Mouse (Mus musculus) lung, postnatal 0 days (tissue): ENCODE results near the gene Tnfsf9. TPM values are rescaled to one million over a fixed set of nuclear protein-coding genes. Genes with fewer than 3 reads are reported as not detected.

ENCODE experiments used
- ATAC-seq: fragments of 200-750 bp; cut with Nextera tagmentation; 2 replicates; pipeline ENCODE4 v1.8.0; 2017; ENCODE audit warnings: moderate library complexity
- DNase-seq: peaks from one replicate; pipeline ENCODE4 v3.0.0-alpha.2; 2016; ENCODE audit warnings: low spot score
- H3K27ac ChIP-seq: fragments of 300-500 bp; sonication (generic); 2 replicates; pipeline ENCODE4 v1.5.1; 2014; ENCODE audit warnings: antibody characterized with exemption, mild to moderate bottlenecking, low read length, mixed read lengths
- H3K27me3 ChIP-seq: fragments of 300-500 bp; sonication (generic); replicated peaks from 2 replicates; pipeline ENCODE4 v1.6.1; 2014; ENCODE audit warnings: low read length, mixed read lengths; ENCODE audit not compliant: insufficient read depth
- H3K36me3 ChIP-seq: fragments of 300-500 bp; sonication (generic); 2 replicates; pipeline ENCODE4 v1.6.1; 2014; ENCODE audit warnings: low read length, mixed read lengths; ENCODE audit not compliant: insufficient read depth
- H3K4me1 ChIP-seq: fragments of 300-500 bp; sonication (generic); 2 replicates; pipeline ENCODE4 v1.6.1; 2014; ENCODE audit warnings: antibody characterized with exemption, low read depth, low read length, mixed read lengths; ENCODE audit not compliant: insufficient read depth
- H3K4me2 ChIP-seq: fragments of 300-500 bp; sonication (generic); replicated peaks from 2 replicates; pipeline ENCODE4 v1.6.1; 2014; ENCODE audit warnings: low read depth, mild to moderate bottlenecking, low read length, moderate library complexity, mixed read lengths
- H3K4me3 ChIP-seq: fragments of 300-500 bp; sonication (generic); 2 replicates; pipeline ENCODE4 v1.5.1; 2014; ENCODE audit warnings: low read depth, low read length
- H3K9ac ChIP-seq: fragments of 300-500 bp; sonication (generic); replicated peaks from 2 replicates; pipeline ENCODE4 v1.6.1; 2014; ENCODE audit warnings: low read depth, mild to moderate bottlenecking
- H3K9me3 ChIP-seq: fragments of 300-500 bp; sonication (generic); 2 replicates; pipeline ENCODE4 v1.6.1; 2016; ENCODE audit warnings: low read length, mixed read lengths
- CTCF ChIP-seq: IDR thresholded peaks from 2 replicates; pipeline ENCODE4 v1.5.1; 2016; ENCODE audit warnings: antibody characterized with exemption, mild to moderate bottlenecking
- EP300 ChIP-seq: IDR thresholded peaks from 2 replicates; pipeline ENCODE4 v1.6.1; 2016; ENCODE audit warnings: antibody characterized with exemption, mild to moderate bottlenecking, control low read depth
- WGBS: fragments of 180-500 bp; shearing (Covaris S2); extraction: QIAGEN DNeasy Blood & Tissue Kit; methylation state at CpG from one replicate; pipeline ENCODE4 v1.1.7; 2014; 5-methylcytosine and 5-hydroxymethylcytosine counted together
- polyA plus RNA-seq: library from polyadenylated mRNA; unstranded; fragments of >200 nt; fragmentation: Nextera tagmentation; extraction: Ambion mirVana; gene quantifications from 2 replicates; pipeline ENCODE4 v1.2.1, GENCODE M21; 2015

The Tnfsf9 gene
- polyA plus RNA-seq, 1 experiment from 2014 or later = 3.0 TPM

GRCm38 (mm10) chr17:57070699-57071098 is 34.4 kb upstream of the Tnfsf9 start:
- WGBS = 7% methylated on average over 11 of the region's 11 CpGs
- DNase-seq = peak; percentile 81
- no peaks in the 10 kb centered on the region for H3K36me3 ChIP-seq
- peak; percentile 83 for ATAC-seq
- no peak overlapping the region for H3K27ac ChIP-seq
- TF ChIP-seq EP300 (no peak), CTCF (no peak)
- H3K4me2 ChIP-seq = no peak overlapping the region
- no peak overlapping the region for H3K4me3 ChIP-seq
- H3K9me3 ChIP-seq = no peaks in the 10 kb centered on the region
- H3K4me1 ChIP-seq = no peaks in the 10 kb centered on the region
- H3K27me3 ChIP-seq = no peaks in the 10 kb centered on the region
- no peak overlapping the region for H3K9ac ChIP-seq

GRCm38 (mm10) chr17:57076916-57077315 is 28.2 kb upstream of the Tnfsf9 start:
- TF ChIP-seq CTCF (no peak), EP300 (no peak)
- DNase-seq = no peak
- no peak for ATAC-seq
- Histone ChIP-seq H3K27ac (no peak overlapping the region), H3K9me3 (no peaks in the 10 kb centered on the region), H3K9ac (no peak overlapping the region), H3K27me3 (no peaks in the 10 kb centered on the region), H3K36me3 (no peaks in the 10 kb centered on the region), H3K4me2 (no peak overlapping the region), H3K4me3 (no peak overlapping the region), H3K4me1 (no peaks in the 10 kb centered on the region)
- 43% methylated on average over 3 of the region's 3 CpGs for WGBS

- no peak within 1 kb of the TSS for H3K4me2 ChIP-seq
- no peaks in the 10 kb centered on the region for H3K36me3 ChIP-seq
- TF ChIP-seq EP300 = no peak
- no peak for TF ChIP-seq CTCF
- peak; percentile 29 for DNase-seq
- H3K27me3 ChIP-seq = no peaks in the 10 kb centered on the region
- no peak within 1 kb of the TSS for H3K9ac ChIP-seq
- no peaks in the 10 kb centered on the region for H3K9me3 ChIP-seq
- no peak within 1 kb of the TSS for H3K4me3 ChIP-seq
- no peak within 1 kb of the TSS for H3K27ac ChIP-seq
- 39% methylated on average over 6 of the region's 6 CpGs for WGBS
- no peaks in the 10 kb centered on the region for H3K4me1 ChIP-seq
- ATAC-seq = peak; percentile 63
Measured at GRCm38 (mm10) chr17:57078336-57078735, 26.8 kb upstream of the Tnfsf9 start, which contains the start of gene Dennd1c. Gene Dennd1c (minus strand): TSS chr17:57078514.

- 67% methylated on average over 3 of the region's 3 CpGs for WGBS
- TF ChIP-seq EP300 = no peak
- no peak for TF ChIP-seq CTCF
Measured at GRCm38 (mm10) chr17:57079919-57080318, 25.2 kb upstream of the Tnfsf9 start.

GRCm38 (mm10) chr17:57081234-57081842 is 23.8 kb upstream of the Tnfsf9 start:
- H3K27me3 ChIP-seq = no peaks in the 10 kb centered on the region
- no peak overlapping the region for H3K4me2 ChIP-seq
- no peaks in the 10 kb centered on the region for H3K36me3 ChIP-seq
- H3K4me1 ChIP-seq = no peaks in the 10 kb centered on the region
- no peak overlapping the region for H3K27ac ChIP-seq
- WGBS = 93% methylated on average over 31 of the region's 31 CpGs
- DNase-seq (no peak), ATAC-seq (no peak)
- H3K9ac ChIP-seq = no peak overlapping the region
- TF ChIP-seq CTCF (no peak), EP300 (no peak)
- H3K9me3 ChIP-seq = no peaks in the 10 kb centered on the region
- H3K4me3 ChIP-seq = no peak overlapping the region

More at GRCm38 (mm10) chr17:57079919-57080318, 25.2 kb upstream of the Tnfsf9 start:
- Histone ChIP-seq H3K27ac (no peak overlapping the region), H3K4me1 (no peaks in the 10 kb centered on the region), H3K9me3 (no peaks in the 10 kb centered on the region), H3K4me2 (no peak overlapping the region), H3K27me3 (no peaks in the 10 kb centered on the region), H3K36me3 (no peaks in the 10 kb centered on the region), H3K9ac (no peak overlapping the region), H3K4me3 (no peak overlapping the region)
- DNase-seq (no peak), ATAC-seq (no peak)

GRCm38 (mm10) chr17:57082481-57082880 is 22.6 kb upstream of the Tnfsf9 start:
- Histone ChIP-seq H3K27me3 (no peaks in the 10 kb centered on the region), H3K9me3 (no peaks in the 10 kb centered on the region), H3K4me2 (no peak overlapping the region), H3K27ac (no peak overlapping the region), H3K4me3 (no peak overlapping the region), H3K4me1 (peaks cover 6% of the 10 kb centered on the region; the same call in 1 of the 2 replicates), H3K9ac (no peak overlapping the region), H3K36me3 (no peaks in the 10 kb centered on the region)
- 62% methylated on average over 5 of the region's 5 CpGs for WGBS
- TF ChIP-seq CTCF (no peak), EP300 (no peak)
- DNase-seq (no peak), ATAC-seq (no peak)
